ENCODE assay signal across 12 mouse cellular contexts in the genomic region with DNA sequence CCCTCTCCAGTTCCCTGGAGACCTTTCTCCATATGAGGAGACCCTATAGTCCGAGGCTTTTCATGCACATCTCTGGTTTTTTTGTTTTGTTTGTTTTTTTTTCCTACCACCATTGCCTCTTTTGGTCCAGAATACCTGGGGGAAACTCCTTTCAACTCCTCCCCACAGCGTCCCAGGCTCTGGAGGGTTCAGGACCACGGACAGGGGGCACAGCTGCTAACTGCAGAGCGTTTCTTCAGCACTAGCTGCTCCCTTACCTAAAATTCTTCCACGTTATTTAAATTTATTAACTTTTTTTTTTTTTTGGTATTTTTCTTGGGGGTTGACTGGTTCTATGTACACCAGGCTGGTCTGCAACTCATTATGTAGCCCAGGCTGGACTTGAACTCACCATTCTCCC. TPM values are rescaled to one million over a fixed set of nuclear protein-coding genes. Genes with fewer than 3 reads are reported as not detected.
DNase-seq lines count a peak whose midpoint lies in the region; ATAC-seq and TF ChIP-seq lines count a peak whose summit lies in the region.
"Had no signal": no experiment of that assay in that cellular context is flagged by ENCODE, and none has a peak within 500 bp of the region (broad histone marks: within the 10 kb centered on the region; RNA-seq: fewer than 3 reads in every experiment).

No protein-coding gene starts in this region.

- no peaks in the 10 kb centered on the region for H3K27me3 ChIP-seq in intestine, embryonic 14.5 days (replicated peaks; ENCODE audit: control insufficient read depth, insufficient read depth, low read length)
- H3K27me3 ChIP-seq in intestine, postnatal 0 days (replicated peaks; ENCODE audit: control insufficient read depth, insufficient read depth, low read length) = no peaks in the 10 kb centered on the region
- H3K27me3 ChIP-seq in embryonic facial prominence, embryonic 11.5 days (ENCODE audit: control insufficient read depth, insufficient read depth, low read length) = no peaks in the 10 kb centered on the region
- no peaks in the 10 kb centered on the region for H3K27me3 ChIP-seq in midbrain, embryonic 16.5 days (ENCODE audit: control insufficient read depth, insufficient read depth, low read depth, low read length)
- H3K27me3 ChIP-seq: intestine, embryonic 15.5 days; lung, embryonic 15.5 days had no signal

- H3K27ac ChIP-seq in intestine, embryonic 14.5 days (ENCODE audit: low read depth) = no peak overlapping the region
- H3K27ac ChIP-seq in intestine, postnatal 0 days (ENCODE audit: low read depth, low read length) = no peak overlapping the region
- no peak overlapping the region for H3K27ac ChIP-seq in embryonic facial prominence, embryonic 11.5 days (replicated peaks; ENCODE audit: low read depth, low read length)
- no peak overlapping the region for H3K27ac ChIP-seq in midbrain, embryonic 16.5 days (ENCODE audit: low read length)
- H3K27ac ChIP-seq: intestine, embryonic 15.5 days; lung, embryonic 15.5 days had no signal

- no peaks in the 10 kb centered on the region for H3K4me1 ChIP-seq in intestine, embryonic 14.5 days (replicated peaks; ENCODE audit: control insufficient read depth, insufficient read depth, low read length)
- no peaks in the 10 kb centered on the region for H3K4me1 ChIP-seq in intestine, postnatal 0 days (replicated peaks; ENCODE audit: control insufficient read depth, insufficient read depth, low read length)
- H3K4me1 ChIP-seq in embryonic facial prominence, embryonic 11.5 days (ENCODE audit: control insufficient read depth, insufficient read depth, low read length) = no peaks in the 10 kb centered on the region
- H3K4me1 ChIP-seq in midbrain, embryonic 16.5 days (ENCODE audit: control insufficient read depth, insufficient read depth, low read length) = no peaks in the 10 kb centered on the region
- H3K4me1 ChIP-seq: intestine, embryonic 15.5 days; lung, embryonic 15.5 days had no signal

- H3K9ac ChIP-seq in intestine, embryonic 14.5 days (ENCODE audit: low read length) = no peak overlapping the region
- H3K9ac ChIP-seq in intestine, postnatal 0 days (ENCODE audit: low read depth, low read length) = no peak overlapping the region
- H3K9ac ChIP-seq in embryonic facial prominence, embryonic 11.5 days (replicated peaks; ENCODE audit: low read length) = no peak overlapping the region
- H3K9ac ChIP-seq in midbrain, embryonic 16.5 days (ENCODE audit: low read depth, low read length) = no peak overlapping the region
- H3K9ac ChIP-seq: intestine, embryonic 15.5 days; lung, embryonic 15.5 days had no signal

- TF ChIP-seq CTCF in intestine, postnatal 0 days (IDR thresholded peaks at IDR 0.05; ENCODE audit: low read depth) = no peak

- H3K9me3 ChIP-seq in intestine, embryonic 14.5 days (ENCODE audit: control insufficient read depth, low read length) = no peaks in the 10 kb centered on the region
- H3K9me3 ChIP-seq in intestine, postnatal 0 days (ENCODE audit: control insufficient read depth) = no peaks in the 10 kb centered on the region
- no peaks in the 10 kb centered on the region for H3K9me3 ChIP-seq in embryonic facial prominence, embryonic 11.5 days (replicated peaks; ENCODE audit: control insufficient read depth, low read length)
- H3K9me3 ChIP-seq in midbrain, embryonic 16.5 days (replicated peaks; ENCODE audit: control insufficient read depth, low read length, poor library complexity, severe bottlenecking) = no peaks in the 10 kb centered on the region; the same call in 1 of the 2 replicates
- H3K9me3 ChIP-seq: G1E; intestine, embryonic 15.5 days; lung, embryonic 15.5 days had no signal

- peak; percentile 70 for DNase-seq in intestine, embryonic 14.5 days (ENCODE audit: low spot score)
- DNase-seq in thymus, postnatal 14 days = peak; percentile 36
- no peak for DNase-seq in thymus, adult 18-20 months
- peak; percentile 76 for DNase-seq in embryonic facial prominence, embryonic 11.5 days (ENCODE audit: low spot score)

- H3K4me2 ChIP-seq in intestine, embryonic 14.5 days (ENCODE audit: low read length) = no peak overlapping the region
- H3K4me2 ChIP-seq in intestine, postnatal 0 days (replicated peaks; ENCODE audit: low read depth) = no peak overlapping the region
- no peak overlapping the region for H3K4me2 ChIP-seq in embryonic facial prominence, embryonic 11.5 days (ENCODE audit: low read depth, low read length)
- H3K4me2 ChIP-seq in midbrain, embryonic 16.5 days (ENCODE audit: low read length) = no peak overlapping the region
- H3K4me2 ChIP-seq: intestine, embryonic 15.5 days; lung, embryonic 15.5 days had no signal

- H3K4me3 ChIP-seq in intestine, embryonic 14.5 days (ENCODE audit: low read depth, low read length) = no peak overlapping the region
- H3K4me3 ChIP-seq in intestine, postnatal 0 days (ENCODE audit: low read depth, low read length) = no peak overlapping the region
- H3K4me3 ChIP-seq in embryonic facial prominence, embryonic 11.5 days (ENCODE audit: low read depth, low read length) = no peak overlapping the region
- H3K4me3 ChIP-seq in midbrain, embryonic 16.5 days (ENCODE audit: low read depth, low read length) = no peak overlapping the region
- H3K4me3 ChIP-seq: intestine, embryonic 15.5 days; lung, embryonic 15.5 days had no signal

- 3% methylated on average over 5 of the region's 5 CpGs for WGBS in intestine, embryonic 14.5 days
- WGBS in intestine, postnatal 0 days = 5% methylated on average over 5 of the region's 5 CpGs
- 7% methylated on average over 5 of the region's 5 CpGs for WGBS in embryonic facial prominence, embryonic 11.5 days
- WGBS in midbrain, embryonic 16.5 days = 9% methylated on average over 5 of the region's 5 CpGs

- no peaks in the 10 kb centered on the region for H3K36me3 ChIP-seq in intestine, embryonic 14.5 days (ENCODE audit: control insufficient read depth, insufficient read depth, low read length)
- H3K36me3 ChIP-seq in intestine, postnatal 0 days (ENCODE audit: control insufficient read depth, insufficient read depth) = no peaks in the 10 kb centered on the region
- H3K36me3 ChIP-seq in embryonic facial prominence, embryonic 11.5 days (replicated peaks; ENCODE audit: control insufficient read depth, insufficient read depth, low read depth, low read length) = no peaks in the 10 kb centered on the region
- H3K36me3 ChIP-seq in midbrain, embryonic 16.5 days (ENCODE audit: control insufficient read depth, insufficient read depth, low read length) = no peaks in the 10 kb centered on the region
- H3K36me3 ChIP-seq: G1E; intestine, embryonic 15.5 days; lung, embryonic 15.5 days had no signal

- ATAC-seq in intestine, embryonic 14.5 days (replicated peaks; ENCODE audit: low FRiP score, low TSS enrichment, low read depth) = no peak
- no peak for ATAC-seq in intestine, postnatal 0 days
- ATAC-seq in embryonic facial prominence, embryonic 11.5 days (replicated peaks; ENCODE audit: insufficient number of reproducible peaks, low FRiP score, low TSS enrichment, low read depth) = no peak
- ATAC-seq in inflammation-experienced regulatory T-cells, adult 6 months = no peak
- no peak for ATAC-seq in midbrain, embryonic 16.5 days
- ATAC-seq: intestine, embryonic 15.5 days had no signal

RNA-seq across cellular contexts. Expression of gene Ifnl2, which starts 4.7 kb away (rescaled TPM):
- not detected in 2 replicates for polyA plus RNA-seq in intestine, embryonic 14.5 days (2014; fragmentation: Nextera tagmentation; extraction: Ambion mirVana)
- polyA plus RNA-seq in intestine, postnatal 0 days (2015; fragmentation: Nextera tagmentation; extraction: Ambion mirVana) = not detected in 2 replicates
- not detected in 2 replicates for polyA plus RNA-seq in embryonic facial prominence, embryonic 11.5 days (2014; fragmentation: Nextera tagmentation; extraction: Ambion mirVana)
- not detected for polyA plus RNA-seq in inflammation-experienced regulatory T-cells, adult 6 months (2017; shearing (Covaris generic))
- polyA plus RNA-seq in midbrain, embryonic 16.5 days (2015; fragmentation: Nextera tagmentation; extraction: Ambion mirVana) = not detected in 2 replicates
- polyA plus RNA-seq: frontal cortex, adult 2 months; G1E; intestine, embryonic 15.5 days; lung, embryonic 15.5 days; stomach, embryonic 14.5 days had no signal

RNA-seq across cellular contexts. Expression of gene Ifnl3, which starts 17.1 kb away (rescaled TPM):
- not detected in 2 replicates for polyA plus RNA-seq in intestine, embryonic 14.5 days (2014; fragmentation: Nextera tagmentation; extraction: Ambion mirVana)
- not detected in 2 replicates for polyA plus RNA-seq in intestine, postnatal 0 days (2015; fragmentation: Nextera tagmentation; extraction: Ambion mirVana)
- not detected in 2 replicates for polyA plus RNA-seq in embryonic facial prominence, embryonic 11.5 days (2014; fragmentation: Nextera tagmentation; extraction: Ambion mirVana)
- polyA plus RNA-seq in inflammation-experienced regulatory T-cells, adult 6 months (2017; shearing (Covaris generic)) = not detected
- polyA plus RNA-seq in midbrain, embryonic 16.5 days (2015; fragmentation: Nextera tagmentation; extraction: Ambion mirVana) = not detected in 2 replicates
- polyA plus RNA-seq: frontal cortex, adult 2 months; G1E; intestine, embryonic 15.5 days; lung, embryonic 15.5 days; stomach, embryonic 14.5 days had no signal

RNA-seq across cellular contexts. Expression of gene Sycn, which starts 35.1 kb away (rescaled TPM):
- polyA plus RNA-seq in intestine, embryonic 14.5 days (2014; fragmentation: Nextera tagmentation; extraction: Ambion mirVana) = 15.7 and 17.9 TPM in 2 replicates
- 17.0 and 23.4 TPM in 2 replicates for polyA plus RNA-seq in intestine, postnatal 0 days (2015; fragmentation: Nextera tagmentation; extraction: Ambion mirVana)
- not detected in 2 replicates for polyA plus RNA-seq in embryonic facial prominence, embryonic 11.5 days (2014; fragmentation: Nextera tagmentation; extraction: Ambion mirVana)
- not detected for polyA plus RNA-seq in inflammation-experienced regulatory T-cells, adult 6 months (2017; shearing (Covaris generic))
- not detected in 2 replicates for polyA plus RNA-seq in midbrain, embryonic 16.5 days (2015; fragmentation: Nextera tagmentation; extraction: Ambion mirVana)
- polyA plus RNA-seq: frontal cortex, adult 2 months; G1E; lung, embryonic 15.5 days had no signal

RNA-seq across cellular contexts. Expression of gene Nccrp1, which starts 41.5 kb away (rescaled TPM):
- polyA plus RNA-seq in intestine, embryonic 14.5 days (2014; fragmentation: Nextera tagmentation; extraction: Ambion mirVana) = not detected in 2 replicates
- not detected in 2 replicates for polyA plus RNA-seq in intestine, postnatal 0 days (2015; fragmentation: Nextera tagmentation; extraction: Ambion mirVana)
- not detected in 2 replicates for polyA plus RNA-seq in embryonic facial prominence, embryonic 11.5 days (2014; fragmentation: Nextera tagmentation; extraction: Ambion mirVana)
- polyA plus RNA-seq in inflammation-experienced regulatory T-cells, adult 6 months (2017; shearing (Covaris generic)) = 1 to 10 TPM in 1 of 3 experiments, not detected in 2; 1.4 TPM
- 0.15 TPM in 1 of 2 replicates, not detected in the other for polyA plus RNA-seq in midbrain, embryonic 16.5 days (2015; fragmentation: Nextera tagmentation; extraction: Ambion mirVana)
- polyA plus RNA-seq: intestine, embryonic 15.5 days; lung, embryonic 15.5 days; stomach, embryonic 14.5 days had no signal

RNA-seq across cellular contexts. Expression of gene Lrfn1, which starts 53.8 kb away (rescaled TPM):
- polyA plus RNA-seq in intestine, embryonic 14.5 days (2014; fragmentation: Nextera tagmentation; extraction: Ambion mirVana) = 3.6 and 4.1 TPM in 2 replicates
- 0.55 and 0.82 TPM in 2 replicates for polyA plus RNA-seq in intestine, postnatal 0 days (2015; fragmentation: Nextera tagmentation; extraction: Ambion mirVana)
- 4.4 and 5.7 TPM in 2 replicates for polyA plus RNA-seq in embryonic facial prominence, embryonic 11.5 days (2014; fragmentation: Nextera tagmentation; extraction: Ambion mirVana)
- under 1 TPM in 1 of 3 experiments, not detected in 2; 0.17 TPM for polyA plus RNA-seq in inflammation-experienced regulatory T-cells, adult 6 months (2017; shearing (Covaris generic))
- 13.9 and 15.0 TPM in 2 replicates for polyA plus RNA-seq in midbrain, embryonic 16.5 days (2015; fragmentation: Nextera tagmentation; extraction: Ambion mirVana)

Comparison
In these comparisons a context has a peak if more than half of its experiments do, and no peak if none do; other contexts are left out.
1. DNase-seq: peak in intestine, embryonic 14.5 days (single experiment), thymus, postnatal 14 days (single experiment) and embryonic facial prominence, embryonic 11.5 days (single experiment); none in thymus, adult 18-20 months (0 of 2).
2. RNA of gene Sycn, which starts 35.1 kb away (polyA plus RNA-seq): 15.7 to 17.9 TPM in intestine, embryonic 14.5 days and 17.0 to 23.4 TPM in intestine, postnatal 0 days; not detected in embryonic facial prominence, embryonic 11.5 days, not detected in inflammation-experienced regulatory T-cells, adult 6 months and not detected in midbrain, embryonic 16.5 days; every median in the first group is over 10 times any median in the second.